ENCODE assay signal across 24 mouse cellular contexts in the genomic region with DNA sequence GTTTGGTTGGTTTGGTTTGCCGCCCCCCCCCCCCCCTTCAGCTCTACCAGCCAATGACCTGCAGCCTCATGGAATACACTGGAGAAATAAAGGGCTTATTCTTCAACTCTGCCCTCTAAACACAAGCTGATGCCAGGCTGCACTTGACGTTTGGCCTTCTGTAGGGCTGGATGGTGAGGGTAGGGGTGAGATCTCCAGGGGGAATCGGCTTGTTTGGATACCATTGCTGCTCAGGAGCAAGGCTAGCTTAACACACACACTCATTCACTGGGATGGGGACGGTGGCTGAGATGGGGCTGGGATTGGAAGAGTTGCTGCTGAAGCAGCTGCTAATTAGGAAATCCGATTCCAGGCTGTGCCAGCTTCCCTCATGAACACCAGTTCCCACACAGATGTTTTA. TPM values are rescaled to one million over a fixed set of nuclear protein-coding genes. Genes with fewer than 3 reads are reported as not detected.
DNase-seq lines count a peak whose midpoint lies in the region; ATAC-seq and TF ChIP-seq lines count a peak whose summit lies in the region.
"Had no signal": no experiment of that assay in that cellular context is flagged by ENCODE, and none has a peak within 500 bp of the region (broad histone marks: within the 10 kb centered on the region; RNA-seq: fewer than 3 reads in every experiment).

No protein-coding gene starts in this region.

- 0 out of 2 replicates have a peak, but pooled peaks cover 7% of the 10 kb centered on the region for H3K4me1 ChIP-seq in forebrain, postnatal 0 days (ENCODE audit: insufficient read depth)
- peaks cover 22% of the 10 kb centered on the region for H3K4me1 ChIP-seq in forebrain, embryonic 11.5 days (replicated peaks; ENCODE audit: control insufficient read depth, insufficient read depth, low read length)
- peaks cover 32% of the 10 kb centered on the region for H3K4me1 ChIP-seq in intestine, embryonic 16.5 days (ENCODE audit: control insufficient read depth, insufficient read depth, low read length)
- H3K4me1 ChIP-seq in intestine, postnatal 0 days (replicated peaks; ENCODE audit: control insufficient read depth, insufficient read depth, low read length) = no peaks in the 10 kb centered on the region
- H3K4me1 ChIP-seq in embryonic facial prominence, embryonic 14.5 days (ENCODE audit: control insufficient read depth, insufficient read depth, low read length) = peaks cover 45% of the 10 kb centered on the region

- ATAC-seq in forebrain, postnatal 0 days = 0 out of 2 replicates have a peak, but pooled peaks have one; percentile 48
- ATAC-seq in forebrain, embryonic 11.5 days (replicated peaks; ENCODE audit: low FRiP score) = no peak
- no peak for ATAC-seq in intestine, embryonic 16.5 days
- no peak for ATAC-seq in intestine, postnatal 0 days
- ATAC-seq in embryonic facial prominence, embryonic 14.5 days (ENCODE audit: low read depth) = no peak
- ATAC-seq: CD4-positive, CD25-positive, alpha-beta regulatory T cell, adult 4 months had no signal

- no peak overlapping the region for H3K4me3 ChIP-seq in forebrain, postnatal 0 days (ENCODE audit: low read depth, low read length)
- no peak overlapping the region for H3K4me3 ChIP-seq in forebrain, embryonic 11.5 days (ENCODE audit: low read depth, low read length)
- H3K4me3 ChIP-seq in intestine, embryonic 16.5 days (ENCODE audit: low read length) = no peak overlapping the region
- no peak overlapping the region for H3K4me3 ChIP-seq in intestine, postnatal 0 days (ENCODE audit: low read depth, low read length)
- H3K4me3 ChIP-seq in embryonic facial prominence, embryonic 14.5 days (ENCODE audit: low read depth, low read length) = no peak overlapping the region
- H3K4me3 ChIP-seq: heart, embryonic 13.5 days; hindbrain, embryonic 10.5 days; kidney, embryonic 15.5 days; limb, embryonic 12.5 days; liver, embryonic 15.5 days had no signal

- no peak overlapping the region for H3K9ac ChIP-seq in forebrain, postnatal 0 days
- no peak overlapping the region for H3K9ac ChIP-seq in forebrain, embryonic 11.5 days (ENCODE audit: low read length)
- 0 out of 2 replicates have a peak overlapping the region, but pooled peaks have one; percentile 5 for H3K9ac ChIP-seq in intestine, embryonic 16.5 days (ENCODE audit: low read depth, low read length)
- H3K9ac ChIP-seq in intestine, postnatal 0 days (ENCODE audit: low read depth, low read length) = no peak overlapping the region
- no peak overlapping the region for H3K9ac ChIP-seq in embryonic facial prominence, embryonic 14.5 days (ENCODE audit: low read depth, low read length)
- H3K9ac ChIP-seq: heart, embryonic 13.5 days; kidney, embryonic 15.5 days; limb, embryonic 12.5 days; liver, embryonic 15.5 days; lung, embryonic 14.5 days had no signal

- no peak overlapping the region for H3K4me2 ChIP-seq in forebrain, postnatal 0 days (ENCODE audit: low read depth)
- no peak overlapping the region for H3K4me2 ChIP-seq in forebrain, embryonic 11.5 days (ENCODE audit: low read depth, low read length, severe bottlenecking)
- H3K4me2 ChIP-seq in intestine, embryonic 16.5 days (ENCODE audit: low read depth, low read length) = no peak overlapping the region
- H3K4me2 ChIP-seq in intestine, postnatal 0 days (replicated peaks; ENCODE audit: low read depth) = no peak overlapping the region
- H3K4me2 ChIP-seq in embryonic facial prominence, embryonic 14.5 days (ENCODE audit: low read depth, low read length) = no peak overlapping the region
- H3K4me2 ChIP-seq: heart, embryonic 13.5 days; kidney, embryonic 15.5 days; limb, embryonic 12.5 days; liver, embryonic 15.5 days; lung, embryonic 14.5 days; midbrain, embryonic 11.5 days had no signal

- H3K9me3 ChIP-seq in forebrain, postnatal 0 days (ENCODE audit: low read length) = no peaks in the 10 kb centered on the region
- H3K9me3 ChIP-seq in forebrain, embryonic 11.5 days (ENCODE audit: control insufficient read depth, low read length) = no peaks in the 10 kb centered on the region
- no peaks in the 10 kb centered on the region for H3K9me3 ChIP-seq in intestine, embryonic 16.5 days (ENCODE audit: control insufficient read depth, low read length)
- no peaks in the 10 kb centered on the region for H3K9me3 ChIP-seq in intestine, postnatal 0 days (ENCODE audit: control insufficient read depth)
- no peaks in the 10 kb centered on the region for H3K9me3 ChIP-seq in embryonic facial prominence, embryonic 14.5 days (ENCODE audit: control insufficient read depth, low read length)
- H3K9me3 ChIP-seq: heart, embryonic 13.5 days; hindbrain, embryonic 10.5 days; kidney, embryonic 15.5 days; limb, embryonic 12.5 days; liver, embryonic 15.5 days had no signal

- no peaks in the 10 kb centered on the region for H3K27me3 ChIP-seq in forebrain, postnatal 0 days (ENCODE audit: insufficient read depth, low read length)
- H3K27me3 ChIP-seq in forebrain, embryonic 11.5 days (ENCODE audit: control insufficient read depth, insufficient read depth, low read length) = no peaks in the 10 kb centered on the region
- H3K27me3 ChIP-seq in intestine, embryonic 16.5 days (replicated peaks; ENCODE audit: control insufficient read depth, insufficient read depth, low read length) = no peaks in the 10 kb centered on the region
- H3K27me3 ChIP-seq in intestine, postnatal 0 days (replicated peaks; ENCODE audit: control insufficient read depth, insufficient read depth, low read length) = no peaks in the 10 kb centered on the region
- no peaks in the 10 kb centered on the region for H3K27me3 ChIP-seq in embryonic facial prominence, embryonic 14.5 days (replicated peaks; ENCODE audit: control insufficient read depth, insufficient read depth, low read length)
- H3K27me3 ChIP-seq: heart, embryonic 13.5 days; kidney, embryonic 15.5 days; limb, embryonic 12.5 days; liver, embryonic 15.5 days had no signal

- no peak overlapping the region for H3K27ac ChIP-seq in forebrain, postnatal 0 days (ENCODE audit: low read depth, low read length)
- no peak overlapping the region for H3K27ac ChIP-seq in forebrain, embryonic 11.5 days (ENCODE audit: low read depth, low read length)
- H3K27ac ChIP-seq in intestine, embryonic 16.5 days (ENCODE audit: low read length) = no peak overlapping the region
- H3K27ac ChIP-seq in intestine, postnatal 0 days (ENCODE audit: low read depth, low read length) = no peak overlapping the region
- H3K27ac ChIP-seq in embryonic facial prominence, embryonic 14.5 days (replicated peaks; ENCODE audit: low read depth, low read length) = no peak overlapping the region
- H3K27ac ChIP-seq: heart, embryonic 13.5 days; hindbrain, embryonic 10.5 days; kidney, embryonic 15.5 days; limb, embryonic 12.5 days; liver, embryonic 15.5 days; stomach, postnatal 0 days had no signal

- H3K36me3 ChIP-seq in forebrain, postnatal 0 days (ENCODE audit: insufficient read depth) = no peaks in the 10 kb centered on the region
- H3K36me3 ChIP-seq in forebrain, embryonic 11.5 days (ENCODE audit: control insufficient read depth, insufficient read depth, low read length) = no peaks in the 10 kb centered on the region
- H3K36me3 ChIP-seq in intestine, embryonic 16.5 days (ENCODE audit: control insufficient read depth, insufficient read depth, low read length) = no peaks in the 10 kb centered on the region
- H3K36me3 ChIP-seq in intestine, postnatal 0 days (ENCODE audit: control insufficient read depth, insufficient read depth) = no peaks in the 10 kb centered on the region
- no peaks in the 10 kb centered on the region for H3K36me3 ChIP-seq in embryonic facial prominence, embryonic 14.5 days (ENCODE audit: control insufficient read depth, insufficient read depth, low read length)
- H3K36me3 ChIP-seq: kidney, embryonic 15.5 days; limb, embryonic 12.5 days; liver, embryonic 15.5 days had no signal

- no peak for DNase-seq in forebrain, postnatal 0 days
- DNase-seq in forebrain, embryonic 11.5 days (ENCODE audit: low spot score) = no peak
- peak; percentile 73 for DNase-seq in adipocyte (ENCODE audit: low spot score)
- peak; percentile 38 for DNase-seq in embryonic facial prominence, embryonic 14.5 days (ENCODE audit: low spot score)
- DNase-seq in cerebellum, adult 9-11 months = no peak
- DNase-seq: adrenal gland, adult 8-10 months; cerebellum, adult 9-10 months; heart, postnatal 14 days; kidney, adult 18-20 months; kidney, postnatal 25 days; lung, embryonic 14.5 days; right cerebral cortex, postnatal 4 days; thymus, adult 18-20 months; thymus, postnatal 36 days had no signal

- TF ChIP-seq CTCF in forebrain, postnatal 0 days (IDR thresholded peaks at IDR 0.05; ENCODE audit: low read depth) = no peak
- no peak for TF ChIP-seq CTCF in intestine, postnatal 0 days (IDR thresholded peaks at IDR 0.05; ENCODE audit: low read depth)

- 49% methylated on average over 5 of the region's 5 CpGs for WGBS in forebrain, postnatal 0 days
- 75% methylated on average over 5 of the region's 5 CpGs for WGBS in forebrain, embryonic 11.5 days
- 71% methylated on average over 5 of the region's 5 CpGs for WGBS in intestine, embryonic 16.5 days
- WGBS in intestine, postnatal 0 days = 79% methylated on average over 5 of the region's 5 CpGs
- WGBS in embryonic facial prominence, embryonic 14.5 days = 45% methylated on average over 5 of the region's 5 CpGs

RNA-seq across cellular contexts. Expression of a gene that starts 16.4 kb away (rescaled TPM):
- 16.2 and 19.9 TPM in 2 replicates for total RNA-seq in forebrain, postnatal 0 days (2014; rRNA removed)
- polyA plus RNA-seq in forebrain, postnatal 0 days (2015; fragmentation: Nextera tagmentation; extraction: Ambion mirVana) = 6.2 and 8.0 TPM in 2 replicates
- 39.8 and 43.9 TPM in 2 replicates for polyA plus RNA-seq in forebrain, embryonic 11.5 days (2014; fragmentation: Nextera tagmentation; extraction: Ambion mirVana)
- polyA plus RNA-seq in intestine, embryonic 16.5 days (2015; fragmentation: Nextera tagmentation; extraction: Ambion mirVana) = 10.2 and 12.9 TPM in 2 replicates
- polyA plus RNA-seq in intestine, postnatal 0 days (2015; fragmentation: Nextera tagmentation; extraction: Ambion mirVana) = 11.6 and 13.0 TPM in 2 replicates
- polyA plus RNA-seq in embryonic facial prominence, embryonic 14.5 days (2014; fragmentation: Nextera tagmentation; extraction: Ambion mirVana) = 24.6 and 25.4 TPM in 2 replicates

Comparison
In these comparisons a context has a peak if more than half of its experiments do, and no peak if none do; other contexts are left out.
1. DNase-seq: peak in adipocyte (single experiment) and embryonic facial prominence, embryonic 14.5 days (single experiment); none in forebrain, postnatal 0 days (single experiment), forebrain, embryonic 11.5 days (single experiment) and cerebellum, adult 9-11 months (single experiment).